Mouse (Mus musculus): ENCODE measurements around the gene Rbm3. TPM values are rescaled to one million over a fixed set of nuclear protein-coding genes. Genes with fewer than 3 reads are reported as not detected.

Rbm3 gene
- polyA plus RNA-seq, 1 experiment = 458 TPM

DNA sequence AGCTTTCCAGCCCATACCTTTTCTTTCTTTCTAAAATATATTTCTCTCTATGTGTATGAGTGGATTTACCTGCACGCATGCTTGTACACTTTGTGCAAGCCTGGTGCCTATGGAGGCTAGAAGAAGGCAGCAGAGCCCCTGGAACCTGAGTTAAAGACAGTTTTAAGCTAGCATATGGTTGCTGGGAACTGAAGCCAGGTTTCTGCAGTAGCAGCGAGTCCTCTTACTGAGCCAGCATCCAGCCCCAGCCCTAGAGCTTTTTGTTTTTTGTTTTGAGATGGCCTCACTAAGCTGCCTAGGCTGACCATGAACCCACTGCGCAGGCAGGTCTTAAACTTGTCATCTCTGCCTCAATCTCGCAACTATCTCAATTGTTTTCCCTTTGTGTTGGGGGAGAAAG lies 18.8 kb upstream of the Rbm3 start:
- H3K4me3 ChIP-seq (ENCODE audit: low read depth, low read length) = no peak overlapping the region
- H3K36me3 ChIP-seq (ENCODE audit: control insufficient read depth, insufficient read depth, low read length, poor library complexity, severe bottlenecking) = peaks cover 7% of the 10 kb centered on the region
- H3K9me3 ChIP-seq (replicated peaks; ENCODE audit: control insufficient read depth, insufficient read depth, low read length, poor library complexity, severe bottlenecking) = no peaks in the 10 kb centered on the region
- TF ChIP-seq EP300 (IDR thresholded peaks at IDR 0.05; ENCODE audit: insufficient read depth, low read depth, low read length) (no peak), POLR2A (IDR thresholded peaks at IDR 0.05; ENCODE audit: insufficient read depth, low read length) (no peak), CTCF (IDR thresholded peaks at IDR 0.05; ENCODE audit: low read depth, low read length) (no peak)
- no peak overlapping the region for H3K27ac ChIP-seq (ENCODE audit: insufficient read depth, low read length)
- no peaks in the 10 kb centered on the region for H3K27me3 ChIP-seq (ENCODE audit: control insufficient read depth, insufficient read depth, low read length, poor library complexity, severe bottlenecking)
- H3K4me1 ChIP-seq (ENCODE audit: control insufficient read depth, insufficient read depth, low read length) = no peaks in the 10 kb centered on the region
- no peak overlapping the region for H3K9ac ChIP-seq (ENCODE audit: low read depth, poor library complexity, severe bottlenecking)

- Histone ChIP-seq H3K9me3 (replicated peaks; ENCODE audit: control insufficient read depth, insufficient read depth, low read length, poor library complexity, severe bottlenecking) (no peaks in the 10 kb centered on the region), H3K4me3 (ENCODE audit: low read depth, low read length) (no peak overlapping the region), H3K27ac (ENCODE audit: insufficient read depth, low read length) (no peak overlapping the region), H3K4me1 (ENCODE audit: control insufficient read depth, insufficient read depth, low read length) (no peaks in the 10 kb centered on the region), H3K27me3 (ENCODE audit: control insufficient read depth, insufficient read depth, low read length, poor library complexity, severe bottlenecking) (no peaks in the 10 kb centered on the region), H3K9ac (ENCODE audit: low read depth, poor library complexity, severe bottlenecking) (no peak overlapping the region), H3K36me3 (ENCODE audit: control insufficient read depth, insufficient read depth, low read length, poor library complexity, severe bottlenecking) (peaks cover 8% of the 10 kb centered on the region)
- TF ChIP-seq POLR2A (IDR thresholded peaks at IDR 0.05; ENCODE audit: insufficient read depth, low read length) (no peak), EP300 (IDR thresholded peaks at IDR 0.05; ENCODE audit: insufficient read depth, low read depth, low read length) (no peak), CTCF (IDR thresholded peaks at IDR 0.05; ENCODE audit: low read depth, low read length) (no peak)
Observed at GRCm38 (mm10) chrX:8163076-8163475, 17.4 kb upstream of the Rbm3 start.

DNA sequence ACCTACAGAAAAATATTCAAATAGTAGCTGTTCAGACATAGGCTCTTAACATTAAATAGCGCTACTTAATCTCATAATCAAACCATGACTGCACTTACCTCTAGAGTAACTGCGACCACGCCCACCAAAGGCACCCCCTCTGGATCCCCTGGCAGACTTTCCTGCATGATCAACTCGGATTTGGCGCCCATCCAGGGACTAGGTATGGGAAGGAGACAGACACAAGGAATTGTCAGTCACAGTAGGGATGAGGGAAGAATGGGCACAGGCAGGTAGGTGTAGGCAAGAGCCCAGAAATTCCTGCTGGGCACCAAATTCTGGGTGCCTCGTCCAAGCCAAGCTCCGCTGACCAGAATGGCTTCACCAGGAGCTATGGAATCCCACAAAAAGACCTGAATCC lies 1.9 kb downstream of the Rbm3 start:
- peaks cover 49% of the 10 kb centered on the region for H3K36me3 ChIP-seq (ENCODE audit: control insufficient read depth, insufficient read depth, low read length, poor library complexity, severe bottlenecking)
- no peak for TF ChIP-seq CTCF (IDR thresholded peaks at IDR 0.05; ENCODE audit: low read depth, low read length)
- TF ChIP-seq EP300 (IDR thresholded peaks at IDR 0.05; ENCODE audit: insufficient read depth, low read depth, low read length) = no peak
- no peak for TF ChIP-seq POLR2A (IDR thresholded peaks at IDR 0.05; ENCODE audit: insufficient read depth, low read length)
- no peaks in the 10 kb centered on the region for H3K27me3 ChIP-seq (ENCODE audit: control insufficient read depth, insufficient read depth, low read length, poor library complexity, severe bottlenecking)
- H3K9ac ChIP-seq (ENCODE audit: low read depth, poor library complexity, severe bottlenecking) = peak overlapping the region; percentile 90
- H3K4me1 ChIP-seq (ENCODE audit: control insufficient read depth, insufficient read depth, low read length) = no peaks in the 10 kb centered on the region
- H3K4me3 ChIP-seq (ENCODE audit: low read depth, low read length) = peak overlapping the region; percentile 97
- no peak overlapping the region for H3K27ac ChIP-seq (ENCODE audit: insufficient read depth, low read length)
- H3K9me3 ChIP-seq (replicated peaks; ENCODE audit: control insufficient read depth, insufficient read depth, low read length, poor library complexity, severe bottlenecking) = no peaks in the 10 kb centered on the region

DNA sequence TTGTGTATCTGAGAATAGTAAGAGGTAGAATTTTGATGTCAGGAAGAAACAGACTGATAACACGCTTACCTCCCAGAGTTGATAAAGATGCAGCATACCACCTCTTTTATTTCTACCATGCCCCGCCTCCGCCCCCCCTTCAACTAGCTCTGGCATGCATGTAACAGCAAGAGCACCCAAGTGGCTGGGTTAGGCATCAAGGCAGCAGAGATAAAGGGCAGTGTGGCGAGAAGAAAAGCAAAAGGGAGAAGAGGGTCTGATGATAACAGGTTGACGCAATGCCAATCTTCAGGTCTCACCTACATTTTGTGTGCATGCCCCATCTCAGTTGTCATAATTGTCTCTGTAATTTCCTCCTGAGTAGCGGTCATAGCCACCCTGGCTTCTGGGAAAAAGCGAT lies 2.7 kb downstream of the Rbm3 start:
- TF ChIP-seq CTCF (IDR thresholded peaks at IDR 0.05; ENCODE audit: low read depth, low read length) = no peak
- TF ChIP-seq POLR2A (IDR thresholded peaks at IDR 0.05; ENCODE audit: insufficient read depth, low read length) = no peak
- no peak for TF ChIP-seq EP300 (IDR thresholded peaks at IDR 0.05; ENCODE audit: insufficient read depth, low read depth, low read length)
- peaks cover 53% of the 10 kb centered on the region for H3K36me3 ChIP-seq (ENCODE audit: control insufficient read depth, insufficient read depth, low read length, poor library complexity, severe bottlenecking)
- H3K27ac ChIP-seq (ENCODE audit: insufficient read depth, low read length) = no peak overlapping the region
- H3K4me1 ChIP-seq (ENCODE audit: control insufficient read depth, insufficient read depth, low read length) = no peaks in the 10 kb centered on the region
- no peaks in the 10 kb centered on the region for H3K9me3 ChIP-seq (replicated peaks; ENCODE audit: control insufficient read depth, insufficient read depth, low read length, poor library complexity, severe bottlenecking)
- H3K9ac ChIP-seq (ENCODE audit: low read depth, poor library complexity, severe bottlenecking) = no peak overlapping the region
- no peak overlapping the region for H3K4me3 ChIP-seq (ENCODE audit: low read depth, low read length)
- no peaks in the 10 kb centered on the region for H3K27me3 ChIP-seq (ENCODE audit: control insufficient read depth, insufficient read depth, low read length, poor library complexity, severe bottlenecking)

- H3K27me3 ChIP-seq (ENCODE audit: control insufficient read depth, insufficient read depth, low read length, poor library complexity, severe bottlenecking) = no peaks in the 10 kb centered on the region
- no peaks in the 10 kb centered on the region for H3K9me3 ChIP-seq (replicated peaks; ENCODE audit: control insufficient read depth, insufficient read depth, low read length, poor library complexity, severe bottlenecking)
- no peaks in the 10 kb centered on the region for H3K4me1 ChIP-seq (ENCODE audit: control insufficient read depth, insufficient read depth, low read length)
- H3K9ac ChIP-seq (ENCODE audit: low read depth, poor library complexity, severe bottlenecking) = no peak overlapping the region
- TF ChIP-seq EP300 (IDR thresholded peaks at IDR 0.05; ENCODE audit: insufficient read depth, low read depth, low read length) = no peak
- no peak for TF ChIP-seq POLR2A (IDR thresholded peaks at IDR 0.05; ENCODE audit: insufficient read depth, low read length)
- no peak for TF ChIP-seq CTCF (IDR thresholded peaks at IDR 0.05; ENCODE audit: low read depth, low read length)
- peaks cover 53% of the 10 kb centered on the region for H3K36me3 ChIP-seq (ENCODE audit: control insufficient read depth, insufficient read depth, low read length, poor library complexity, severe bottlenecking)
- no peak overlapping the region for H3K27ac ChIP-seq (ENCODE audit: insufficient read depth, low read length)
- no peak overlapping the region for H3K4me3 ChIP-seq (ENCODE audit: low read depth, low read length)
Observed at GRCm38 (mm10) chrX:8141058-8141457, 4.6 kb downstream of the Rbm3 start.

DNA sequence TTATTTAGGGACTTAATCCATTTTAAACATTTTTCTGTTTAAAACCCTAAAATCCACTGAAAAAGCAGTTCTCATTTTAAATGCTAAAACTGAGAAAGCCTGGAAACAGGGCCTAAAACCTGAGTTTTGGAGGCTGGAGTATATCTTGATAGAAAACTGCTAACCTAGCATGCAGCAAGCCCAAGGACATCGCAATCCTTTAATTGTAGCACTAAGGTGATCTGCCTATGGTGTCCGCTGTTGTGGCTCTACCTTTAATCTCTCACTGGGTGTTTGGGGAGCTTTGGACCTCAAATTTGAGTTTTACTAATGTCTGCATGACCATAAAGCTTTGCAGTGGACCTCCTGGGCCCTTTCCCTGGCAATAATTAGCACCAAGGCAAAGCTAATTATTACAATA lies 5.2 kb downstream of the Rbm3 start:
- no peak overlapping the region for H3K4me3 ChIP-seq (ENCODE audit: low read depth, low read length)
- TF ChIP-seq EP300 (IDR thresholded peaks at IDR 0.05; ENCODE audit: insufficient read depth, low read depth, low read length) = no peak
- TF ChIP-seq POLR2A (IDR thresholded peaks at IDR 0.05; ENCODE audit: insufficient read depth, low read length) = no peak
- TF ChIP-seq CTCF (IDR thresholded peaks at IDR 0.05; ENCODE audit: low read depth, low read length) = no peak
- H3K27ac ChIP-seq (ENCODE audit: insufficient read depth, low read length) = no peak overlapping the region
- H3K4me1 ChIP-seq (ENCODE audit: control insufficient read depth, insufficient read depth, low read length) = no peaks in the 10 kb centered on the region
- H3K27me3 ChIP-seq (ENCODE audit: control insufficient read depth, insufficient read depth, low read length, poor library complexity, severe bottlenecking) = no peaks in the 10 kb centered on the region
- no peaks in the 10 kb centered on the region for H3K9me3 ChIP-seq (replicated peaks; ENCODE audit: control insufficient read depth, insufficient read depth, low read length, poor library complexity, severe bottlenecking)
- no peak overlapping the region for H3K9ac ChIP-seq (ENCODE audit: low read depth, poor library complexity, severe bottlenecking)
- peaks cover 53% of the 10 kb centered on the region for H3K36me3 ChIP-seq (ENCODE audit: control insufficient read depth, insufficient read depth, low read length, poor library complexity, severe bottlenecking)
